In genomic region chr16:17283151-17283550, GRCm38 (mm10) we compare ENCODE assay signal across 18 mouse cellular contexts. TPM values are rescaled to one million over a fixed set of nuclear protein-coding genes. Genes with fewer than 3 reads are reported as not detected.
A peak's percentile ranks its signal among the peaks of the same experiment; 100 is the strongest.
DNase-seq lines count a peak whose midpoint lies in the region; TF ChIP-seq lines count a peak whose summit lies in the region.
"Had no signal": no experiment of that assay in that cellular context is flagged by ENCODE, and none has a peak within 500 bp of the region (broad histone marks: within the 10 kb centered on the region; RNA-seq: fewer than 3 reads in every experiment).

No protein-coding gene starts in this region.

- peak overlapping the region; percentile 18; the same call in 1 of the 2 replicates for H3K27ac ChIP-seq in layer of hippocampus, adult 2 months
- H3K27ac ChIP-seq: forebrain, embryonic 10.5 days; forebrain, embryonic 13.5 days; hindbrain, embryonic 15.5 days had no signal

- DNase-seq in cerebellum, adult 18-20 months, result peak; percentile 33 to 36
- no peak for DNase-seq in cerebellum, adult 9-11 months
- DNase-seq in cerebellum, postnatal 14 days, result peak; percentile 41 to 56
- no peak for DNase-seq in cerebellum, adult 11 months
- peak; percentile 21 for DNase-seq in gastrocnemius, adult 18-20 months (ENCODE audit: low spot score)
- no peak for DNase-seq in gastrocnemius, postnatal 4 days (ENCODE audit: low spot score in 2 of 2)
- DNase-seq in layer of hippocampus, adult 2 months (ENCODE audit: low spot score in 2 of 2), result no peak
- no peak for DNase-seq in layer of hippocampus, postnatal 36 days
- DNase-seq: adrenal gland, adult 8-10 months; adrenal gland, postnatal 25 days; gastrocnemius, postnatal 36 days; heart, adult 11 months; heart, postnatal 36 days; kidney, adult 2 months had no signal

- TF ChIP-seq CTCF in layer of hippocampus, adult 2 months (conservative IDR thresholded peaks at IDR 0.05), result no peak

- H3K4me3 ChIP-seq in layer of hippocampus, adult 2 months, result no peak overlapping the region
- H3K4me3 ChIP-seq: forebrain, embryonic 10.5 days; forebrain, embryonic 13.5 days; hindbrain, embryonic 15.5 days had no signal

RNA-seq across cellular contexts. Expression of gene Tmem191c, which starts 7.3 kb away (rescaled TPM):
- 1 to 10 TPM in 1 of 2 experiments, under 1 TPM in 1; 0.97 to 1.9 TPM for total RNA-seq in gastrocnemius, adult 18-20 months (2021)
- total RNA-seq in gastrocnemius, postnatal 4 days (2021), result 1 to 10 TPM; 4.4 to 5.8 TPM
- total RNA-seq in layer of hippocampus, adult 2 months (2021), result 100 to 1,000 TPM in 1 of 2 experiments, 10 to 100 TPM in 1; 98.5 to 116 TPM
- 100 to 1,000 TPM in 1 of 2 experiments, 10 to 100 TPM in 1; 91.2 to 112 TPM for total RNA-seq in layer of hippocampus, postnatal 36 days (2021)

RNA-seq across cellular contexts. Expression of gene Serpind1, which starts 48.0 kb away (rescaled TPM):
- under 1 TPM in 1 of 2 experiments, not detected in 1; 0.31 TPM for total RNA-seq in gastrocnemius, adult 18-20 months (2021)
- 1 to 10 TPM in 1 of 2 experiments, under 1 TPM in 1; 0.78 to 1.9 TPM for total RNA-seq in gastrocnemius, postnatal 4 days (2021)
- total RNA-seq in layer of hippocampus, adult 2 months (2021), result 1 to 10 TPM in 1 of 2 experiments, under 1 TPM in 1; 0.79 to 1.4 TPM
- total RNA-seq in layer of hippocampus, postnatal 36 days (2021), result 1 to 10 TPM in 1 of 2 experiments, under 1 TPM in 1; 0.97 to 1.1 TPM
- total RNA-seq: gastrocnemius, adult 8-10 months had no signal

RNA-seq across cellular contexts. Expression of gene Hic2, which starts 49.8 kb away (rescaled TPM):
- 1 to 10 TPM; 1.4 to 1.7 TPM for total RNA-seq in gastrocnemius, adult 18-20 months (2021)
- 1 to 10 TPM; 2.7 to 3.9 TPM for total RNA-seq in gastrocnemius, postnatal 4 days (2021)
- 1 to 10 TPM; 5.2 to 5.5 TPM for total RNA-seq in layer of hippocampus, adult 2 months (2021)
- 1 to 10 TPM; 4.5 to 5.9 TPM for total RNA-seq in layer of hippocampus, postnatal 36 days (2021)

Comparison
In these comparisons a context has a peak if more than half of its experiments do, and no peak if none do; other contexts are left out.
1. DNase-seq: peak in cerebellum, adult 18-20 months (2 of 2), cerebellum, postnatal 14 days (2 of 2) and gastrocnemius, adult 18-20 months (single experiment); none in cerebellum, adult 9-11 months (single experiment), cerebellum, adult 11 months (single experiment), gastrocnemius, postnatal 4 days (0 of 2), layer of hippocampus, adult 2 months (0 of 2) and layer of hippocampus, postnatal 36 days (0 of 2).
2. RNA of gene Tmem191c, which starts 7.3 kb away (total RNA-seq): 98.5 to 116 TPM in layer of hippocampus, adult 2 months and 91.2 to 112 TPM in layer of hippocampus, postnatal 36 days; 4.4 to 5.8 TPM in gastrocnemius, postnatal 4 days and 0.97 to 1.9 TPM in gastrocnemius, adult 18-20 months; every median in the first group is over 10 times any median in the second.